Mouse (Mus musculus) bone marrow, adult 2 months (tissue): ENCODE measurements around the gene Ccdc142. TPM values are rescaled to one million over a fixed set of nuclear protein-coding genes. Genes with fewer than 3 reads are reported as not detected.

ENCODE experiments used
- H3K27ac ChIP-seq: fragments of 200-500 bp; 2 replicates; pipeline ENCODE4 v1.5.1; 2012; ENCODE audit warnings: low read depth, mild to moderate bottlenecking, control low read depth, inconsistent platforms, low read length; ENCODE audit not compliant: control insufficient read depth, poor library complexity, insufficient read depth
- H3K4me1 ChIP-seq: fragments of 200-500 bp; 2 replicates; pipeline ENCODE4 v1.6.1; 2011; ENCODE audit warnings: low read length; ENCODE audit not compliant: control insufficient read depth, insufficient read depth
- H3K4me3 ChIP-seq: fragments of 200-500 bp; replicated peaks from 2 replicates; pipeline ENCODE3; 2011; ENCODE audit warnings: mild to moderate bottlenecking, low read depth, low read length, control low read depth; ENCODE audit not compliant: control insufficient read depth
- CTCF ChIP-seq: fragments of 200-500 bp; IDR thresholded peaks from 2 replicates; pipeline ENCODE4 v1.5.1; 2011; ENCODE audit warnings: low read length, control low read depth; ENCODE audit not compliant: control insufficient read depth, insufficient read depth
- POLR2A ChIP-seq: fragments of 200-500 bp; IDR thresholded peaks from 2 replicates; pipeline ENCODE4 v1.6.1; 2011; ENCODE audit warnings: low read depth, mild to moderate bottlenecking, control low read depth, low read length, borderline replicate concordance; ENCODE audit not compliant: control insufficient read depth
- WGBS: fragments of 180-500 bp; shearing (Covaris S2); methylation state at CpG from one replicate; pipeline ENCODE4 v1.1.7; 2018; 5-methylcytosine and 5-hydroxymethylcytosine counted together
- polyA plus RNA-seq: library from polyadenylated mRNA; stranded (reverse); fragments of >200 nt; gene quantifications from 2 replicates; pipeline ENCODE4 v1.2.4, GENCODE M21; 2011; ENCODE audit warnings: low replicate concordance; ENCODE audit not compliant: missing spikeins, insufficient read depth, insufficient read length

Gene Ccdc142
- polyA plus RNA-seq, 1 experiment, result 2.5 TPM

GRCm38 (mm10) chr6:83145209-83145608 is 43.8 kb downstream of the Ccdc142 start:
- Histone ChIP-seq H3K27ac (no peak overlapping the region), H3K4me1 (no peaks in the 10 kb centered on the region), H3K4me3 (no peak overlapping the region)
- WGBS, result 62% methylated on average over 2 of the region's 2 CpGs
- no peak for TF ChIP-seq POLR2A
- no peak for TF ChIP-seq CTCF

- no peak overlapping the region for H3K27ac ChIP-seq
- no peak overlapping the region for H3K4me3 ChIP-seq
- no peak for TF ChIP-seq CTCF
- TF ChIP-seq POLR2A, result no peak
- no peaks in the 10 kb centered on the region for H3K4me1 ChIP-seq
- WGBS, result 71% methylated on average over 9 of the region's 9 CpGs
These were observed 44.4 kb downstream of the Ccdc142 start for GRCm38 (mm10) chr6:83145805-83146204.

GRCm38 (mm10) chr6:83147280-83147679 is 45.9 kb downstream of the Ccdc142 start:
- TF ChIP-seq POLR2A (no peak), CTCF (no peak)

GRCm38 (mm10) chr6:83151721-83152120 is 50.3 kb downstream of the Ccdc142 start:
- no peak overlapping the region for H3K4me3 ChIP-seq
- no peak overlapping the region for H3K27ac ChIP-seq
- TF ChIP-seq POLR2A (no peak), CTCF (no peak)
- peaks cover 1% of the 10 kb centered on the region; the same call in 1 of the 2 replicates for H3K4me1 ChIP-seq
- WGBS, result 79% methylated on average over 8 of the region's 8 CpGs

More at GRCm38 (mm10) chr6:83147280-83147679, 45.9 kb downstream of the Ccdc142 start:
- Histone ChIP-seq H3K27ac (no peak overlapping the region), H3K4me3 (no peak overlapping the region), H3K4me1 (no peaks in the 10 kb centered on the region)
- WGBS, result 61% methylated on average over 7 of the region's 7 CpGs

GRCm38 (mm10) chr6:83153038-83153437 is 51.6 kb downstream of the Ccdc142 start:
- no peak for TF ChIP-seq POLR2A
- no peak for TF ChIP-seq CTCF
- 84% methylated on average over 12 of the region's 12 CpGs for WGBS

GRCm38 (mm10) chr6:83153485-83153884 is 52.1 kb downstream of the Ccdc142 start:
- WGBS, result 79% methylated on average over 5 of the region's 5 CpGs
- Histone ChIP-seq H3K4me1 (peaks cover 1% of the 10 kb centered on the region; the same call in 1 of the 2 replicates), H3K4me3 (no peak overlapping the region), H3K27ac (no peak overlapping the region)
- TF ChIP-seq POLR2A (no peak), CTCF (no peak)

More at GRCm38 (mm10) chr6:83153038-83153437, 51.6 kb downstream of the Ccdc142 start:
- Histone ChIP-seq H3K4me3 (no peak overlapping the region), H3K27ac (no peak overlapping the region), H3K4me1 (peaks cover 1% of the 10 kb centered on the region; the same call in 1 of the 2 replicates)

- H3K4me3 ChIP-seq, result peak overlapping the region; percentile 48
- no peak overlapping the region for H3K27ac ChIP-seq
- TF ChIP-seq POLR2A (no peak), CTCF (no peak)
- WGBS, result 12% methylated on average over 23 of the region's 23 CpGs
- peaks cover 1% of the 10 kb centered on the region; the same call in 1 of the 2 replicates for H3K4me1 ChIP-seq
These were observed 54.3 kb downstream of the Ccdc142 start for GRCm38 (mm10) chr6:83155552-83156238.

GRCm38 (mm10) chr6:83156259-83156684 is 54.9 kb downstream of the Ccdc142 start, which contains the start of the genes Wdr54 and 1700003E16Rik:
Wdr54 (minus strand) TSS chr6:83156397.
1700003E16Rik (plus strand) TSS chr6:83156404.
- H3K4me1 ChIP-seq, result peaks cover 1% of the 10 kb centered on the region; the same call in 1 of the 2 replicates
- H3K27ac ChIP-seq, result no peak within 1 kb of the TSS
- 2% methylated on average over 32 of the region's 32 CpGs for WGBS
- TF ChIP-seq CTCF, result no peak
- H3K4me3 ChIP-seq, result peak within 1 kb of the TSS; percentile 48

Other genes starting within 250 kb of the Ccdc142 start
- gene Sema4f, start 161.8 kb upstream of the Ccdc142 start, polyA plus RNA-seq, result 0.65 and 3.2 TPM in 2 replicates
- 3.6 and 10.3 TPM in 2 replicates for gene M1ap, start 154.7 kb upstream of the Ccdc142 start, polyA plus RNA-seq
- 26.6 and 39.6 TPM in 2 replicates for gene Dok1, start 68.1 kb upstream of the Ccdc142 start, polyA plus RNA-seq
- 6.9 and 13.3 TPM in 2 replicates for gene Loxl3, start 67.4 kb upstream of the Ccdc142 start, polyA plus RNA-seq
- 142 and 337 TPM in 2 replicates for gene Aup1, start 47.1 kb upstream of the Ccdc142 start, polyA plus RNA-seq
- gene Htra2, start 46.3 kb upstream of the Ccdc142 start, polyA plus RNA-seq, result 115 and 145 TPM in 2 replicates
- 5.3 and 13.5 TPM in 2 replicates for gene Dqx1, start 43.8 kb upstream of the Ccdc142 start, polyA plus RNA-seq
- not detected in 2 replicates for gene Tlx2, start 31.3 kb upstream of the Ccdc142 start, polyA plus RNA-seq
- 32.0 and 40.8 TPM in 2 replicates for gene Pcgf1, start 23.7 kb upstream of the Ccdc142 start, polyA plus RNA-seq
- not detected in 2 replicates for gene Lbx2, start 15.2 kb upstream of the Ccdc142 start, polyA plus RNA-seq
- gene Gm42688, start within 50 bp of the Ccdc142 start, polyA plus RNA-seq, result 4.2 and 7.7 TPM in 2 replicates
- 20.2 and 49.7 TPM in 2 replicates for gene Mrpl53, start 7.4 kb downstream of the Ccdc142 start, polyA plus RNA-seq
- 20.6 and 29.6 TPM in 2 replicates for gene Mogs, start 13.9 kb downstream of the Ccdc142 start, polyA plus RNA-seq
- gene Wbp1, start 20.0 kb downstream of the Ccdc142 start, polyA plus RNA-seq, result 30.0 and 41.2 TPM in 2 replicates
- 6.6 and 16.6 TPM in 2 replicates for gene Ino80b, start 23.8 kb downstream of the Ccdc142 start, polyA plus RNA-seq
- gene Rtkn, start 33.9 kb downstream of the Ccdc142 start, polyA plus RNA-seq, result 1.3 and 1.6 TPM in 2 replicates
- gene Wdr54, start 54.8 kb downstream of the Ccdc142 start, polyA plus RNA-seq, result not detected in 2 replicates
- gene 1700003E16Rik, start 54.8 kb downstream of the Ccdc142 start, polyA plus RNA-seq, result not detected in 2 replicates
- gene Dctn1, start 64.3 kb downstream of the Ccdc142 start, polyA plus RNA-seq, result 31.5 and 76.8 TPM in 2 replicates
- gene Slc4a5, start 118.2 kb downstream of the Ccdc142 start, polyA plus RNA-seq, result 1.1 TPM in 1 of 2 replicates, not detected in the other
- gene Mthfd2, start 224.3 kb downstream of the Ccdc142 start, polyA plus RNA-seq, result 22.0 and 30.0 TPM in 2 replicates
- gene Mob1a, start 224.4 kb downstream of the Ccdc142 start, polyA plus RNA-seq, result 24.6 and 31.2 TPM in 2 replicates
- 128 and 170 TPM in 2 replicates for gene Bola3, start 247.5 kb downstream of the Ccdc142 start, polyA plus RNA-seq